Mouse (Mus musculus) heart, embryonic 10.5 days (tissue): ENCODE measurements around the gene Aplf. TPM values are rescaled to one million over a fixed set of nuclear protein-coding genes. Genes with fewer than 3 reads are reported as not detected.

Source experiments
- DNase-seq: peaks from one replicate; pipeline ENCODE4 v3.0.0-alpha.2; 2017; ENCODE audit warnings: low spot score
- H3K27ac ChIP-seq: fragments of 300-500 bp; sonication (generic); 2 replicates; pipeline ENCODE4 v1.5.1; 2016; ENCODE audit warnings: mild to moderate bottlenecking
- H3K27me3 ChIP-seq: fragments of 300-500 bp; sonication (generic); 2 replicates; pipeline ENCODE4 v1.6.1; 2016; ENCODE audit warnings: mild to moderate bottlenecking; ENCODE audit not compliant: poor library complexity, insufficient read depth, severe bottlenecking
- H3K36me3 ChIP-seq: fragments of 300-500 bp; sonication (generic); 2 replicates; pipeline ENCODE4 v1.6.1; 2016; ENCODE audit warnings: mild to moderate bottlenecking, moderate library complexity
- H3K4me1 ChIP-seq: fragments of 300-500 bp; sonication (generic); 2 replicates; pipeline ENCODE4 v1.6.1; 2016; ENCODE audit warnings: mild to moderate bottlenecking
- H3K4me3 ChIP-seq: fragments of 300-500 bp; sonication (generic); 2 replicates; pipeline ENCODE4 v1.5.1; 2016; ENCODE audit warnings: mild to moderate bottlenecking, moderate library complexity
- H3K9me3 ChIP-seq: fragments of 300-500 bp; sonication (generic); 2 replicates; pipeline ENCODE4 v1.6.1; 2016; ENCODE audit warnings: mild to moderate bottlenecking, moderate library complexity
- WGBS: fragments of 180-500 bp; shearing (Covaris S2); methylation state at CpG from one replicate; pipeline ENCODE4 v1.1.7; 2016; 5-methylcytosine and 5-hydroxymethylcytosine counted together
- polyA plus RNA-seq: library from polyadenylated mRNA; unstranded; fragments of >200 nt; fragmentation: Nextera tagmentation; extraction: Ambion mirVana; gene quantifications from 2 replicates; pipeline ENCODE4 v1.2.1, GENCODE M21; 2016

Aplf gene
- polyA plus RNA-seq, 1 experiment from 2014 or later: 11.6 TPM

DNA sequence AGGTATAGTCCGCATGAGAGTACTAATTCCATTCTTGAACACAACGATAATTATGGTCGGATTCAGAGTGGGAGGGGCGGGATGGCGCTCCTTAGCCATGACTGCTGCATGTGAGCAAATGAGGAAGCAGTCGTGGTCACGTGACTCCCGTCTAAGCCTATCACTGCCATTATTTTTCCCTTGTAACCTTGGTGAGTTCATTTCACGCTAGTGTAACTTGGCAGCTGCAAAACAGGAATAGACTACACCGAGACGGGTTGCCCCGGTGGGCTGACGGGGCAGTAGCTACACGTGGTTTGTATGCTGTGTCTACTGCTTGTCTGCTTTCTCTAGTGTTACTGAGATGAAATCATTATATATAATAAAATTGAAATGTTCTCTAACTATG, 56.3 kb downstream of the Aplf start:
- Histone ChIP-seq H3K4me3 (no peak overlapping the region), H3K4me1 (no peaks in the 10 kb centered on the region), H3K27ac (no peak overlapping the region), H3K36me3 (no peaks in the 10 kb centered on the region), H3K27me3 (no peaks in the 10 kb centered on the region; the same call in 1 of the 2 replicates), H3K9me3 (no peaks in the 10 kb centered on the region)
- DNase-seq: peak; percentile 70
- 90% methylated on average over 14 of the region's 14 CpGs for WGBS

DNA sequence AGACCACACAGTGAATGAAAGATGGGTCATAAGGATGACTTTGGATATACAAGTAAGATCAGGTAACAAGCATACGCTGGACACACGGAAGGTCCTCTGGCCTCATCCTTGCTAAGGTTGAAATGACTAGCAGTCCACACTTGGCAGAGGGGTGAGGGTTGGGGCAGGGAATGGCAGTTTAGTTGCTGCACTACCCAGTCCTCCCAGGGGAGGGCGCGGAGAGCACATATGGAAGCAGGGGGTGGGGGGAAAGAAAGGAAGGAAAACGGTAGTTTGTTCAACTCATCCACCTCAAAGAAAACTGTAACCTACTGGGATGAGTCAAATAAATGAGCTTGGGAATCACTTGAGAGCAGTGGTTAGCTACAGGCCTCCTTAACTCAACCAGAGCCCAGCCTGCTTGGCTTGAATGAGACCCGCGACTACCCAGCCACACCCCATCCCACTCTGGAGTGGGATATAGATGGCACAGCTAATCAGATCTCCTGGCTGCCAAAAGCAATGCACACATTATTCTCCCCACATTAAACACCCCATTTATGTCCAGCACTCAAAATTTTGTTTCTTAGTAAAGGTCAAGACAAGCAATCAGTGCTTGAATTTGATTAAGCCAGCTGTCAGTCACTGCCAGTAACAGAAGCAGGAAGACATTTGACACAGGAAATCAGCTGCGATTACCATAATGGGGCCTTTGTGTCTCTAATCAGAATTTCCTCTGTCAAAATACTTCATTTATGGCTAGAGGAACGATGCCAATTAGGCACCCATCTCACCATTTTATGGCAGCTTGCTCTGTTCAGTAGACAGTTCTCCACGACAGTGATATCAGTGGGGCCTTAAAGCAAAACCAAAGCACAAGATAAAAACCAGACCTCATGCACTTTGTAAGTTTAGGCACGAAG, 56.9 kb downstream of the Aplf start:
- DNase-seq: no peak
- H3K36me3 ChIP-seq: no peaks in the 10 kb centered on the region
- H3K27ac ChIP-seq: no peak overlapping the region
- no peaks in the 10 kb centered on the region; the same call in 1 of the 2 replicates for H3K27me3 ChIP-seq
- 55% methylated on average over 11 of the region's 11 CpGs for WGBS
- H3K4me1 ChIP-seq: no peaks in the 10 kb centered on the region
- no peaks in the 10 kb centered on the region for H3K9me3 ChIP-seq
- H3K4me3 ChIP-seq: no peak overlapping the region

DNA sequence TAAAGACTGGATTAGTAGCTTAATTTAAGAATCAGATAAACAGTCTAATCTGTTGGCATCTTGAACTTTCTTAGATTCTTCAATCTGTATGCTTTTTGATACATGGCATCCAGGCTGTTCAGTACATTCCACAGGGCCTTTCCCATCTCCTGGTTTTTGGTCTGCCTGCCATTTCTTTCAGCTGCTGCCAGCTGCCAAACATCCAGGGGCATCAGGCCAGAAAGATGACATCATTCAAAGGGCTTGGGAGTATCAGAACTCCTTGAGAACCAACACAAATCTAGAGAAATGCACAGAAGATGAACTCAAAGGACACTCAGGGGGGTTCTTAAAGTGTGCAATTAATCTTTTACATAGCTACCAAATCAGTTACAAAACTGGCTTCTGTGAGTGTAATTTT, 72.2 kb downstream of the Aplf start:
- Histone ChIP-seq H3K27me3 (no peaks in the 10 kb centered on the region), H3K27ac (no peak overlapping the region), H3K9me3 (no peaks in the 10 kb centered on the region), H3K4me1 (0 out of 2 replicates have a peak, but pooled peaks cover 6% of the 10 kb centered on the region), H3K36me3 (no peaks in the 10 kb centered on the region), H3K4me3 (no peak overlapping the region)
- DNase-seq: no peak

DNA sequence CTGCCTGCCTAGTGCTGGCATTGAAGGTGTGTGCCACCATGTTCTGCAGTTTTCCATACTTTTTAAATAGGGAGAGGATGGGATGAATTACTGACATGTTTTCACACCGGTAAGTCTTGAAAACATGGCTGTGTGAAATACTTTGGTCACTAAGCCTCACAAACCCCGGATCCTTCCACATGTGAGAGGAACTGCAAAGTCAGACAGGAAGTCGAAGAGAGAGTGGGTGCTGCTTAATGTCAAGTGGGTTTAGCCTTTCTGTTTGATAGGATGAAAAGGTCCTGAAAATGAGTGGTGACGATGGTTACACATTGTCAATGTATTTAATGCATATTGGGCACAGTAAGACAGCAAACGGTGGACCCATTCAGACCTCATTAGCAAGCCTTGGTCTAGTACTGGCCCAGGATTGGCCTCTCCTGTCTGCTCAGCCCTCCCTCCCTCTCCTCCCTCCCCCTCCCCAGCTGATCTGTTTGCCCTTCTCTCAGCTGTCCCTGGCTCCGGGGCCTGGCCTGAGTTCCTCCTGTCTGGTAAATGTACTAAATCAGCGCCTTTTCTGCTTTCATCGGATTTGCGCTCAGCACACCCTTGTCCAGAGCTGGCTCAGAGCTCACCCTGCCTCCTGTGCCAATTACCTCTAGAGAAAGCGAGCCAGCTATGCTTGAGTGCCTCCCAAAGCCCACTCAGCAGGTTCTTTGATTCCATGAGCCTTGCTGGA, 74.7 kb downstream of the Aplf start:
- 0 out of 2 replicates have a peak overlapping the region, but pooled peaks have one; percentile 36 for H3K27ac ChIP-seq
- H3K4me1 ChIP-seq: 0 out of 2 replicates have a peak, but pooled peaks cover 6% of the 10 kb centered on the region
- H3K4me3 ChIP-seq: no peak overlapping the region
- no peaks in the 10 kb centered on the region for H3K36me3 ChIP-seq
- H3K9me3 ChIP-seq: no peaks in the 10 kb centered on the region
- 59% methylated on average over 10 of the region's 10 CpGs for WGBS
- DNase-seq: no peak
- H3K27me3 ChIP-seq: no peaks in the 10 kb centered on the region

DNA sequence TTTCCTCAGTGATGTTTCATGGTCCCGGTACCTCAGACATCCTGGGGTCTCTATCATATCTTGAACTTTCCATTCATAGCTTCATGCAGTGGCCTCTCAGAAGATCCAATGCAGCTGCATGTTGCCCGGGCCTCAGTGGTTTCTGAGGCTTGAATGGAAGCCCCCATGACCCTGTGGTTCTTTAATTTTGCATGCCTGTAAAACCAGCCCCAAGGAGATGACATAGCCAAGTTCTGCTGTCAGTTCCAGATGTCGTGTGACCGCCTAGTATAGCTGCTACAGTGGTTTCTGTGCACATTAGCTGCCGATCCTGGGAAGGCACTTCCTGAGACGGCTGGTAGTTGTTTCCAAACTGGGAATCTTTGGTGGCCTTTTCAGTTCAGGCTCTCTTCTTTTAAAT, 77.8 kb downstream of the Aplf start:
- WGBS: 70% methylated on average over 6 of the region's 6 CpGs
- Histone ChIP-seq H3K36me3 (no peaks in the 10 kb centered on the region), H3K27ac (no peak overlapping the region), H3K4me3 (no peak overlapping the region), H3K27me3 (peaks cover 10% of the 10 kb centered on the region), H3K4me1 (peaks cover 22% of the 10 kb centered on the region), H3K9me3 (no peaks in the 10 kb centered on the region)
- DNase-seq: no peak

- Histone ChIP-seq H3K36me3 (0 out of 2 replicates have a peak, but pooled peaks cover 3% of the 10 kb centered on the region), H3K4me3 (peak within 1 kb of the TSS; percentile 70), H3K27me3 (peaks cover 35% of the 10 kb centered on the region), H3K9me3 (no peaks in the 10 kb centered on the region), H3K27ac (peak within 1 kb of the TSS; percentile 85), H3K4me1 (peaks cover 29% of the 10 kb centered on the region)
- peak; percentile 90 for DNase-seq
- WGBS: under 1% methylated on average over 34 of the region's 34 CpGs
These were observed 81.4 kb downstream of the Aplf start, which contains the start of gene Prokr1 for GRCm38 (mm10) chr6:87590394-87591281. Gene Prokr1 (minus strand): TSS chr6:87590743.

- 0 out of 2 replicates have a peak, but pooled peaks cover 3% of the 10 kb centered on the region for H3K36me3 ChIP-seq
- H3K4me1 ChIP-seq: peaks cover 33% of the 10 kb centered on the region
- DNase-seq: peak; percentile 88
- peak overlapping the region; percentile 85; the same call in 1 of the 2 replicates for H3K27ac ChIP-seq
- H3K4me3 ChIP-seq: peak overlapping the region; percentile 70
- 12% methylated on average over 12 of the region's 12 CpGs for WGBS
- peaks cover 35% of the 10 kb centered on the region for H3K27me3 ChIP-seq
- no peaks in the 10 kb centered on the region for H3K9me3 ChIP-seq
These were observed 82.1 kb downstream of the Aplf start for GRCm38 (mm10) chr6:87589718-87590393.

DNA sequence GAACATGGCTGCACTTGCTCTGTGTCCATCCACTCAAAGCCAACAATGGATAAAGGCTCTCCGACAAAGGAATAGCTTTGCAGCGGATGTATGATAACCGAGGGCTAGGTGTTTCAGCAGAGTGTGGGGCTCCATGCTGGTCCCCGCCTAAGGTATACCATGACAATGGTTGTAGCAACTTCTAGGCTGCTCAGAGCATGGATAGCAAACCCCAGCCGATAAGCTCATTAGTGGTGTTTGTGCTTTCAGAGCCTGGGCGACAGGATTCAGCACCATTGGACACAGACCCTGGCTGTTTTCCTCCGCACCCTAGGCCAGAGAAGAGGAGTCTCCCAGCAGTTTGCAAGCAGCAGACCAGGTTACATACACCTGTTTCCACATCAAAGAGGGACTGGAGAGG, 88.0 kb downstream of the Aplf start:
- WGBS: 85% methylated on average over 7 of the region's 7 CpGs
- H3K36me3 ChIP-seq: 0 out of 2 replicates have a peak, but pooled peaks cover 3% of the 10 kb centered on the region
- no peak for DNase-seq
- no peaks in the 10 kb centered on the region for H3K9me3 ChIP-seq
- peaks cover 31% of the 10 kb centered on the region for H3K27me3 ChIP-seq
- peak overlapping the region; percentile 8; the same call in 1 of the 2 replicates for H3K27ac ChIP-seq
- no peak overlapping the region for H3K4me3 ChIP-seq
- peaks cover 58% of the 10 kb centered on the region for H3K4me1 ChIP-seq

- 73% methylated on average over 1 of the region's 1 CpGs for WGBS
- Histone ChIP-seq H3K27me3 (peaks cover 24% of the 10 kb centered on the region), H3K4me1 (peaks cover 58% of the 10 kb centered on the region), H3K9me3 (no peaks in the 10 kb centered on the region), H3K4me3 (no peak overlapping the region), H3K36me3 (no peaks in the 10 kb centered on the region), H3K27ac (peak overlapping the region; percentile 69)
- DNase-seq: peak; percentile 91
These were observed 88.8 kb downstream of the Aplf start for GRCm38 (mm10) chr6:87583183-87583611.

DNA sequence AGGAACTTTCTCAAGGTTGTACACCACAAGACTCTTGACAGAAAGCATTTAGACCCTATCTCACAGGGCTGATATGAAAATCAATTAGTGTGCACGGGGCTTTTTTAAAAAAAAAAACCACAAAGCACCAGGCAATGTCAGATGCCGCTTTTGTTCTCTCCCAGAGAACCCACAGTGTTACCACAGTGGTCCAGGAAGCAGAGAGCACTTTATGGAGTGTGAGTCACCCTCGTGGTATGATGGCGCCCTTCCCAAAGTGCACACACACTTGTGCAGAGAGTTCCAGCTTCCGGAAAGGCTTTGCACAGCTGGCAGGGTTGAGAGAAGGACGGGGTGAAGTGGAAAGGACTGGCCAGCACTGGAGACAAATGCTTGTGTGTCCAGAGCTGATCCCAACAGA, 89.5 kb downstream of the Aplf start:
- H3K9me3 ChIP-seq: no peaks in the 10 kb centered on the region
- no peaks in the 10 kb centered on the region for H3K36me3 ChIP-seq
- peaks cover 58% of the 10 kb centered on the region for H3K4me1 ChIP-seq
- DNase-seq: no peak
- H3K27ac ChIP-seq: peak overlapping the region; percentile 69
- no peak overlapping the region for H3K4me3 ChIP-seq
- peaks cover 16% of the 10 kb centered on the region for H3K27me3 ChIP-seq
- 26% methylated on average over 6 of the region's 6 CpGs for WGBS

DNA sequence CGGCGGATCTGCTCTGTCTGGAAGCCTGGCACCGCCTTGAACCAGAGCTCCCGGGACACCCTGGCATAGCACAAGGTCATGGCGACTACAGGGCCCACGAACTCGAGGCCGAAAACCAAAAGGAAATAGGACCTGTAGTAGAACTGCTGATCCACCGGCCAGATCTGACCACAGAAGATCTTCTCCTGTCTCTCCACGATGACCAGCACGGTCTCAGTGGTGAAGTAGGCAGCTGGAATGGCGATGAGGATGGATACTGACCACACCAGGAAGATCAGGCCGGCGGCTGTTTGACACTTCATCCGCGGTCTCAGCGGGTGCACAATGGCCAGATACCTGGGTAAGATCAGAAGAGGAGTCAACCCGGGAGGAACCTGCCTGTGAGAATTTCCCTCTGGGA, 90.4 kb downstream of the Aplf start:
- WGBS: 73% methylated on average over 18 of the region's 18 CpGs
- H3K27me3 ChIP-seq: 0 out of 2 replicates have a peak, but pooled peaks cover 8% of the 10 kb centered on the region
- peaks cover 57% of the 10 kb centered on the region for H3K4me1 ChIP-seq
- no peak overlapping the region for H3K4me3 ChIP-seq
- no peak for DNase-seq
- no peaks in the 10 kb centered on the region for H3K9me3 ChIP-seq
- 0 out of 2 replicates have a peak overlapping the region, but pooled peaks have one; percentile 24 for H3K27ac ChIP-seq
- no peaks in the 10 kb centered on the region for H3K36me3 ChIP-seq

DNA sequence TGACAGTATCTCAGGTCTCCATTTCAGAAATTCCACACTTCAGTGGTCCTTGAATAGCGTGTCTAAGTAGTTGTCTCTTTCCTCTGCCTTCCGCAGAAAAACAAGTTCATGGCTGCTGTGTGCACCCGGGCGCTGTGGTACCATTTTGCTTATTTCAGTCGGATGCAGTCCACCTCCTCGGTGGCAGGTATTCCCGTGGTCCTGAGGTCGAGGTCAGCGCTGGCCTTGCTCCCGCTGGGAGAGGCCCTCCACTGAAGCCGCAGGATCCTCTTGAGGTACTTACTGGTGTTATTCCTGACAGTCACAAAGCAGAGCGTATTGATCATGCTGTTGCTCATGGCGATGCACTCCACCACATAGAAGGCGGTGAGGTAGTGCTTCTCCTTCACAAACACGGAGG, 90.9 kb downstream of the Aplf start:
- Histone ChIP-seq H3K27ac (0 out of 2 replicates have a peak overlapping the region, but pooled peaks have one; percentile 24), H3K36me3 (no peaks in the 10 kb centered on the region), H3K27me3 (0 out of 2 replicates have a peak, but pooled peaks cover 8% of the 10 kb centered on the region), H3K4me3 (no peak overlapping the region), H3K9me3 (no peaks in the 10 kb centered on the region), H3K4me1 (peaks cover 57% of the 10 kb centered on the region)
- WGBS: 78% methylated on average over 15 of the region's 15 CpGs
- no peak for DNase-seq
